Mouse (Mus musculus) monocyte, adult 5-6 weeks (primary cell): ENCODE data around the gene Tex35. TPM values are rescaled to one million over a fixed set of nuclear protein-coding genes. Genes with fewer than 3 reads are reported as not detected.

ENCODE experiments used
- ATAC-seq: fragments of 153-309, 156-312 bp; replicated peaks from 2 replicates; pipeline ENCODE4 v1.8.0; 2017; ENCODE audit warnings: mild to moderate bottlenecking; ENCODE audit not compliant: low TSS enrichment, insufficient number of reproducible peaks, severe bottlenecking, poor library complexity, low FRiP score
- total RNA-seq: library from RNA; stranded (forward); fragments of 200-1000, 200-491, 200-594 nt; gene quantifications from 3 replicates; pipeline ENCODE4 v1.2.3, GENCODE M21; 2017

Gene Tex35
- total RNA-seq, 1 experiment from 2014 or later: not detected

- 0 out of 2 replicates have a peak, but pooled peaks have one; percentile 46 for ATAC-seq
Measured at GRCm38 (mm10) chr1:157086097-157086994, 22.1 kb downstream of the Tex35 start.

DNA sequence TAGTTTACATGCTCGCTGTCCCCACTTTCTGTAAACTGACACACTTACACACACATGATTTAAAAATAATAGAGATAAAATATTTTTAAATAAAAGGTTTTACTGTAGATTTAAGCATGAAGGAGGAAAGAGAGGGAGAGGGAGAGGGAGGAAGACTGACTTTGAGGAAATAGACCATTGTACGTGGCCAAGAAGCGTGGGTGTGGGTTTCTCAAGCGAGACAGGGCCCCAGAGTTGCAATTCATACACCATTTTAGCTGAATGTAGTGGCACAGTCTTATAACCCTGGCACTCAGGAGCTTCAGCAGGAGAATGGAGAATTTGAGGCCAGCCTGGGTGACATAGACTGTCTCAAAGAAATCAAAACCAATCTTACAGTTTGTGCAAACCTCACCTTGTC is 25.5 kb downstream of the Tex35 start:
- no peak for ATAC-seq

DNA sequence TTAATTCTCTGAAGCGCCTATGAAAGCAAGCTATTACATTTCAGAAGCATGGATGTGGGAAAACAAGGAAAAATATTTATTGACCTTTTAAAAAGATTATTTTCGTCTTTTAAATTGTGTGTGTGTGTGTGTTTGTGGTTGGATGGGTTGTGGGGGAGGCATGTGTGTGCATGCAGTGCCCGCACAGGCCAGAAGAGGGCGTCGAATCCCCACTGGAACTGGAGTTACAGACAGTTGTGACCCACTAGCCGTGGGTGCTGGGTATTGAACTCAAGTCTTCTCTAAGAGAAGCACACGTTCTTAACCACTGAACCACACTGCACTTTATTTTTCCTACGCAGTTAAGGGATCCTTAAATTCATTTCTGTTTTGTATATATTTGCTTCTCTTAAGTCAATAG is 26.5 kb downstream of the Tex35 start:
- ATAC-seq: no peak

- no peak for ATAC-seq
Measured at GRCm38 (mm10) chr1:157081076-157081804, 27.2 kb downstream of the Tex35 start.

- ATAC-seq: no peak
Measured at GRCm38 (mm10) chr1:157080071-157080470, 28.4 kb downstream of the Tex35 start.

DNA sequence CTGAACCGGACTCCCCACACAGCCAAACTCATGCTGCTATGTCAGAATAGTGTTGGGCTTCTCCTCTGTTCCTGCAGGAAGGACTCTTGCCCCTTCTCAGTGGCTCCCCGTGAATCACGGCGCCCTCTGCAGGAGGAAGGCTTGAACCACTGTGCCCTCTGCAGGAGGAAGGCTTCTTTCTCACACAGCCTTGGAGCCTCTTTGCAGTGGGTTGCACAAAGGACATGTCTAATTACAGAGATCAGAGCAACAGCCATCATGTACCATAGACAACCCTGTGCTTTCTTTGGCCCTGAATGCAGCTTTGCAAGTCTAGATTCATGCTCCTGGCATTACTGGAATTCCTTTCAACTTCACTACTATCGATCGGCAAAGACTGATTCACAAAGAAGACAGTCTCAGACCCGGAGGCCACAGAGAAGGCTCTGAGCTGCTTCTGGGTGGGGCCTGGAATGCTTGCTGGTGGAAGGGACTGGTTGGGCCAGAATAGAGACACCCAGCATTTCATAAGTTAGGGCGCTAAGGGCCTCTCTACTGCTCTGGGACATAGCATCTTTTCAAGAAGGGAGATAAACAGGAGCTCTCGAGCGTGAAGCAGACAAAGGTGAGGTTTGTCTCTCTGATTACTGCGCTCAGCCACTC is 29.0 kb downstream of the Tex35 start:
- ATAC-seq: no peak

GRCm38 (mm10) chr1:157076781-157077705 is 31.4 kb downstream of the Tex35 start:
- peak; percentile 70 for ATAC-seq

- ATAC-seq: peak; percentile 69
Measured at GRCm38 (mm10) chr1:157076257-157076656, 32.2 kb downstream of the Tex35 start.

GRCm38 (mm10) chr1:157074937-157075336 is 33.5 kb downstream of the Tex35 start:
- ATAC-seq: no peak

DNA sequence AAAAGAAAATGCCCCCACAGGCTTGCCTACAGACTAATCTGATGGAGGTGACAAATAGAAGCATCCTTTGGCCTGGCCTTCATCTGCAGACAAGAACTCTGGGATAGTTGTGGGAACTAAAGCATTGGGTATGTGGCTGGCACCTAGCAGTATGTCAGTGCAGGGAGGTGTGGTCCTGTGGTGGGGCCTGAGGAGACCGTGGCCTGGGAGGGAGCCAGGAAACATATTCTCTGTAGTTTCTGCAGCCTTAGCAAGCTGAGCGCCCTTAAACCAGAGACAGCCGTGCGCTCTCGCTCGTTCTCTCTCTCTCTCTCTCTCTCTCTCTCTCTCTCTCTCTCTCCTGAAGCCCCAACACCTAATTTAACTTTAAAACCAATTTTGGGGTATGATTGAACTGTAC is 34.1 kb downstream of the Tex35 start:
- no peak for ATAC-seq

DNA sequence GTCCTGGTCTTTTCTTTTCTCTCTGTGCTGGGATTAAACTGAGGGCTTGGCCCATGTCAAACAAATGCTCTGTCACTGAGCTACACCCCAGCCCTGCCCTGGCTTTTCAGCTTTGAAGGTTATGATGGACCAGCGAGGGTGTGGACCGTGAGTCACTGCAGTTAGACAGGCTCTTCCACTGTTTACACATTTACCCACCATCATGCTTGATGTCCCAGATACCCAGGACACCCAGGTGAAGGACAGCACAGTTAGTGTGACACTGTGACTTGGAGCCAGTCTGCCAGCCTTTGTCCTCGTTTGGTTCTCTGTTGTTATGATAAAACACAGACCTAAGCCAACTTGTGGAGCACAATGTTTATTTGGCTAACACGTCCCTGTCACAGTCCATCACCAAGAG is 34.9 kb downstream of the Tex35 start:
- no peak for ATAC-seq

DNA sequence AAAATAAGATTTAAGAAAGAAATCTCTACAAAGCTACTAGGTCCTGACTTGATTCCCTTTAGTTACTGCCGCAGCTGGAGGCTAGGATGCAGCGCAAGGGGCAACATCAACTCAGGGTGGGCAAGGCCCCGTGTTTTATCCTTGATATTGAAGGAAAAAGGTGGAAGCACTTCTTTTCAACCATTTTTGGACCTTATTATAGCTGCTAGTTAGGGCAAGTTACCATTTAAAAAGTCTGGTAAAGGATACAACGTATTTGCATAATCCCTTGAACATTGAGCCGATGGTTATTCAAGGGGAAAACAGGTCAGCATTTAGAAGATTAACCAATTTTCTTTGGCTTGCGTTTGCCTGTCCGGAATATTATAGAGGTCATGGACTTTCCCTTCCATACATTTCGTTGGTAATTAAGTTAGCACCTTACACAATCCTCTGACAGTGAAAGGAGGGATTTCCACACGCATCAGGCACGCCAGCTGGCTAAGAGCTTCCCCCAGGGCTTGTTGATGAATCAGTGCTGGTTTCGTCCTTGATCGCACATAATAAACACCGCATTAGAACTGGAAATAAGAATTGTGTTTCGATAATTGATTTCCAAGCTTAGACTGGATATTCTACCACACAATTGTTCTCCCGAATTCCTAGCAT is 39.2 kb downstream of the Tex35 start:
- no peak for ATAC-seq

DNA sequence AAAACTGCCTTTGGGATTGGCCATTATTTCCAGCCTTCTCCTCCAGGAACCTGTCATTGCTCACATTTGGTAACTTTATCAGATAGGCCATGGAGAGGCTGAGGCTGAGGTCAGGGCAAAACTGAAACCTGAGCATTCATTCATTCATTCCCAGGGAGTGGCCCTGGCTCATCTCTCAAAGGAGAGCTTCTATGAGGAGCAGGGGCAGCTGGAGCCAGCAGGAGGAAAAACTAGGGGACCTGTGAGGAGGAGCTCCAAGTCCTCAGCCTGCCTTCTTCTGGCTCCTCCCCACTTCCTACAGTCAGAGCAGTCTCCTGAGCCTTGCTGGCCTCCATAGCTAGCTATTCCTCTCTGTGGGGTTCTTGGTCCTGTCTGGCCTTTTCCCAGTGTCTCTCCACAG is 40.2 kb downstream of the Tex35 start:
- ATAC-seq: no peak

- ATAC-seq: no peak
Measured at GRCm38 (mm10) chr1:157065819-157066730, 42.4 kb downstream of the Tex35 start.

DNA sequence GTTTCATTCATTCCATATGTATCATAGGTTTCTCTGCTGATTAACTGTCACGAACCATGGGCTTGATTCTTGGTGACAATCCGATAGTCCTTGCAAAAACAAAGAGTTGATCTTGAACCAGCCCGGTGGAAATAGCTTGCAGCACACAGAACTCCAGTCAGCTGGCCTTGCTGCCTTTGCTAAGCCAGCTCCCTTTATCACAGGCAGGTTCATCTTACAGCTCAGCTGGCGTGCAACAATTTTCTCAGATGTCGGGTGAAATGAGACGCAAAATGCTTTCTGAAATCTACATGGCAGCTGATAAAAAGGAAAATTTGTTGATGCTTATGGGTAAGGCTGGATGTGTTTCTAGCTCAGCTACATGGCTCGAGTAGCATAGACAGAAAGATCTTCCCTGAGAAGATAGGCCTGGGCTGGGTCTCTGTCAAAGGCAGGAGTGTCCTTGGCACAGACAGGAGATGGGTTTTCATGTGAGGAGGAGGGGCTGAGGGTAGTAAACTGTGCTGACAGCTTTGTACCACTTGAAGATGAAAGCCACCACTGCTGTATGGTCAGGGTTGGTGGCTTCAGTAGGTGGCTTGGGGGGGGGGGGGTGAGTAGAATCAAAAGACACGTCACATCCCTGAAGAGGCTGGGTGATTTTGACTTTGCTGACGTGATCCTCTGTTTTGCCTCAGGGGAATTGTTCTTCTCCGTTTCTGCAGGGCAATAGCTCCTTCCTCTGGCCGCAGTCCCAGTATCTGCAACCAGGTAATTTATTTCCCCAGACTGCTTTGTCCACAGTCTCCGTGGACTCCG is 45.0 kb downstream of the Tex35 start:
- 0 out of 2 replicates have a peak, but pooled peaks have one; percentile 14 for ATAC-seq

DNA sequence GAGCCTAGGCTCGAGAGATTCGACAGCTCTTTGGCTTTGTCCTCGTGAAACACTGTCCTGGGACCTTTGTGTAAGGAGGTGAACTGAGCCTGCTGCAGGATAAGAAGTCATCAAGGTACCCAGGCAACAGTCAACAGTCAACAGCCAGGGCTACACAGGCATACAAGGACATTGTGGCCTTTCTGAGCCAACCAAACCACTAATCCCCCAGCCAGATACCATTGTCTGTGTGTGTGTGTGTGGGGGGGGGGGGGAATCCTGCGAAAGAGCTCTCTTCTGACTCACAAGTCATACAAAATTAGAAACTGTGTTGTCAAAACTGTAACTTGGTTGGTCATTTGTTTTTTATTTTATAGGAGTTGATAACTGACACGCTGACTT is 46.0 kb downstream of the Tex35 start:
- no peak for ATAC-seq
